Mouse (Mus musculus) cerebellum, postnatal 14 days (tissue): ENCODE measurements around the gene Enpp6.
A peak's percentile ranks its signal among the peaks of the same experiment; 100 is the strongest.
"Not testable (repeated sequence)": the region's sequence is repeated elsewhere in the genome, so short reads cannot be mapped to it uniquely, and the experiment has no call there.

Experiments
- DNase-seq, 2 experiments: peaks; one replicate each; pipeline ENCODE4 v3.0.0; 2021; ENCODE audit warnings: mixed read lengths in 2 of 2

The Enpp6 gene

DNA sequence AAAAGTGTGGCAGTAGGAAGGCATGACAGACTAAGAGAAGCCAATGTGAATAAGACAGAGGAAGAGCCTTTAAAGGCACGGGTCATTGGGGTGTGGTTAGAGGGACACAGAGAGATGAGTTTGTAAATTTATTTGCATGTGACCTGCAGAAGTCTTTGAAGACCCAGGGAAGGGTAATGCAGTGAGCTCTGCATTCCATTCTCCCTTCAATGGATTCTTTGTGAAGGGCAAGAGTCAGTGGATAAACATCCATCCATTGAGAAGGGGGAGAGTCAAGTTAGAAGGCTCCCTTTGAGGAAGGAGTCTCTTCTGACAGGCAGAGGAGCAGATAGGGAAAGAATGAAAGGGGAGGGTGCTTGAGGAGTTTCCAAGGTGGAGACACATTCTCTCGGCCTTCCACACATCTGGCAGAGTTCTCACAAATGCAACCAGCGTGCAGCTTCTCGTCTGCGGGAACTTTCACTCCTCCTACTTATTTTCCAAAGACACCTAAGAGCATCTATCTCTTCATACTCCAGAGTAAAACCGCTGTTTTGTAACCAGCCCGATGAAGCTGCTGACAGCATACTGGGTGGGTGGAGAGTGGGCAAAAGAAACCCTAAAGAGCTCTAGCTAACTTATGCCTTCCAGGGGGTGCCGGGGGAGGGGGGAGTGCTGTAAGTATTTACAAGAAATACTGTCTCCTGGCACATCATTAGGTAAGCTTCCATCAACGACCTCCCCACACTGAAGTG lies 9.4 kb downstream of the Enpp6 start:
- no peak for DNase-seq

- DNase-seq: no peak
Observed at GRCm38 (mm10) chr8:47005676-47006075, 19.0 kb downstream of the Enpp6 start.

GRCm38 (mm10) chr8:47006785-47007184 lies 20.1 kb downstream of the Enpp6 start:
- no peak for DNase-seq

GRCm38 (mm10) chr8:47008220-47008773 lies 21.6 kb downstream of the Enpp6 start:
- DNase-seq: no peak

- peak; percentile 83 to 85 for DNase-seq
Observed at GRCm38 (mm10) chr8:47016268-47016946, 29.7 kb downstream of the Enpp6 start.

- peak; percentile 21 to 29 for DNase-seq
Observed at GRCm38 (mm10) chr8:47021135-47021555, 34.5 kb downstream of the Enpp6 start.

DNA sequence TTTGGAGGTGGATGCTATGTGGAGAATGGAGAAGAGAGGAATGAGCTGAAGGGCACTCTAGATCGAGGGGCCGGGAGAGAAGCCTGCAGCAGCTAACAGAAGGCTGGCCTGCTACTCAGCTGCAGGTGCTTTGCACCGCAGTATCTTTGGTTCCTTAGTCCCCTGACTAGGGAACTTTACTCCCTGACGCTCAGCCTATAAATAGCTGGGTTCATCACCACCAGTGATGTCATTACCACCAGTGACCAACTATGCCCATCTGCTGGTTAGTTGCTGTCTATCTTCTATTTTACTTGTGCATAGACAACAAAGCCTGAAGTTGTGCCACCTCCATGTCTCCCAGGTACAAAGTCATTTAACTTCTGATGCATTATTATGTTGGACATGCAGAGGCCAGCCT lies 37.9 kb downstream of the Enpp6 start:
- no peak for DNase-seq

DNA sequence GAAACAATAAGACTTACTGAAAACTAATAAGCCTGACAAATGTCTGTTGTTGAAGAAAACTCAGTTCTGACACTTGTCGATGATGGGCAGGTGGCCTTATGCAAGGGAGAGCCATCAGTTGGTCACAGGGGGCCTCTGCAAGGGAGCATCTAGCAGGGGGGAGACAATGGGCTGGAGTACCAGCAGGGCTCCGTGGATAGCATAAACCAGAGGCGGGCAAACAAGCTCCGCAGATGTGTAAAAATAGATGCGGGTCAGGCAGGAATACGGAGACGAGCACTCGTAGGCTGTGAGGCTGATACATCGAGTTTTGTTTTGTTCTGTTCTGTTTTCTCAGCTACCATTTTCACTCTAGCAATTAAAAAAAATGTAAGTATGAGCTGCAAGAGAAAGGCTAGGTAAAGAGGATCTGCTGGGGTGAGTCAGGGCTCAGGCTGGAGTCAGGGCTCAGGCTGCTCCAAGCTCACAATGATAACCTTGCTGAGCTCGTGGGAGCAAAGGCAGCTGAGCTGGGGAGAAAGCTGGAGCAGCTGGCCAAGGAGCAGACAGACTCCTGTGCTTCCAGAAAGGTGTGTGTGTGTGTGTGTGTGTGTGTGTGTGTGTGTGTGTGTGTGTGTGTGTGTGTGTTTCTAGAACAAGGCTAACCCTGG lies 40.3 kb downstream of the Enpp6 start:
- no peak for DNase-seq

DNA sequence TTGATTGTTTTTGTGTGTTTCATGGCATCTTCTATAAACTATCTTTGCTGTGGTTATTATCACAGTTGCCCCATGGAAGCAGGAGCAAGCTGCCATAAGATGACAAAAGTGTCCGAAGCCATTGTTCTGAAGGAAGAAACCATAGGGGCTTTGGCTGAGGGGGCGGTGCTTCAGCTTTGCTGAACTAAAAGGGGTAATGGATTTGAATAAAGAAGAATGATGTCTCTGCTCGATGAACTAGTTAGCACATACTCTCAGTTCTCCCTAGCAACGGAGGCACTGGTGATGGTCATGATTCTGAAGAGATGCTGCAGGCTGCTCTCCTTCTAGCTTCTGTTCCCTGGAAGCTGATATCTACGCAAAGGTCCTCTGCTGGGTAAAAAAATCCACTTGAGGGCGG lies 41.8 kb downstream of the Enpp6 start:
- no peak for DNase-seq

DNA sequence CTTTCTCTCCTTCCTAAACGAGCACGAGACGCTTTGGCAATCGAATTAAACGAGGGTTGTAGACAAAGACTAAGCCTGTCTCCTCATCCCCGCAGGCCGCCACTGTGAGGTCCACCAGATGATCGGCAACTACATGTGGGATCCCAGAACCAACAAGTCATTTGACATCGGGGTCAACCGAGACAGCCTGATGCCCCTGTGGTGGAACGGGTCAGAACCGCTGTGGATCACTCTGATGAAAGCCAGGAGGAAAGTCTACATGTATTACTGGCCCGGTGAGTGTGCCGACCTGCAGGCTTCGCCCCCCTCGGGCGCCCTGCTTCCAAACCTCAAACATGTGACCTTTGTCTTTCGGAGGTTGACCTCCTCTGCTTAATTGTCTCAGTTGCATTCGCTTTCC lies 43.6 kb downstream of the Enpp6 start:
- no peak for DNase-seq

DNA sequence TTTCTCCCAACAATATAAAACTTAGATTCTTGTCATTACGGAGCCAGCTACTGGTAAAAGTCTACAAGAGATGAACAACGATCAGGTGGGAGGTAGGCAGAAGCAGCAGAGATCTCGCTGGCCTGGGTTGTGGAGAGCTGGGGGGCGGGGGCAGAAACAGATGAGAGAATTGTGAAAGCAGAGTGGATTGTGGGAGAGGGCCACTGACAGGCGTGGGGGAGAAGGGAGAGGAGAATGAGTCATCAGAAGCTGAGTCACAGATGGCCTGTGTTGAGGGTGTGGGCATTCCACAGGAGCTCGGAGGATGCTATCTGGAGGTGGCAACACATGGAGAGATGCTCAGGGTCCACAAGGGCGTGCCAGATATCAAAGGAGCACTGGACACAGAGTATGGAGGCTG lies 45.4 kb downstream of the Enpp6 start:
- peak in 1 of 2 experiments; percentile 10 for DNase-seq

- no peak for DNase-seq
Observed at GRCm38 (mm10) chr8:47033976-47034375, 47.3 kb downstream of the Enpp6 start.

GRCm38 (mm10) chr8:47036501-47036900 lies 49.8 kb downstream of the Enpp6 start:
- no peak for DNase-seq

DNA sequence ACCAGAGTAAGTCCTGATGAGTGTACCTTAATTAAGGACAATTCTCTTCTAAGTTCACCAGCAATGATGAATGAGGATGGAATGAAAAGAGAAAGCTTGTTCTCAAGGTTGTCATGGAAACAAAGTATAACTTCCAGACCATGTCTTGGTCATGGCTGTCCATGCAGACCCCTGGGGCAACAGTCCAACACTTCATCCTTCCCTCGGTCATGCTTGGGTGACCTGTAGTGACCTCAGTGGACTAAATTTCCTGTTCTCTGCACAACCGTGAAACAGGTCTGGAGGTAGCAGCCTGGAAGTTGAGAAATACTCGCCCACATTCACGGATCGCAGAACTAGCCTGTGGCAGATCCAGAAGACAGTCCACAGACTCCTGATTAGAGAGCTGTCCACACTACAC lies 50.7 kb downstream of the Enpp6 start:
- DNase-seq: no peak

DNA sequence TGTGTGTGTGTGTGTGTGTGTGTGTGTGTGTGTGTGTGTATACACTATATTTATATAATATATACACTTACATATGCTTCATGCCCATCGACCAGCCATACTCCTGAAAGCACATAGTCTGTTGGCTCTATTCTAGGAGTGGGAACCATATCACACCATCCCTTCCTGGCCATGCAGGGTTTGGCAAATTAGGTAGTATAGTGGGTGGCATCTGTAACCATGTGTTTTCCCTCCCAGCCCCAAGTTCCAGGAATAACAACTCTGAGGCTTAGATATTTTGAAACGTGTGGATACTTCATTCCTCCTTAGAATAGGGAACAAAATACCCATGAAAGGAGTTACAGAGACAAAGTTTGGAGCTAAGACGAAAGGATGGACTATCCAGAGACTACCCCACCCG lies 53.5 kb downstream of the Enpp6 start:
- DNase-seq: not testable (repeated sequence)

DNA sequence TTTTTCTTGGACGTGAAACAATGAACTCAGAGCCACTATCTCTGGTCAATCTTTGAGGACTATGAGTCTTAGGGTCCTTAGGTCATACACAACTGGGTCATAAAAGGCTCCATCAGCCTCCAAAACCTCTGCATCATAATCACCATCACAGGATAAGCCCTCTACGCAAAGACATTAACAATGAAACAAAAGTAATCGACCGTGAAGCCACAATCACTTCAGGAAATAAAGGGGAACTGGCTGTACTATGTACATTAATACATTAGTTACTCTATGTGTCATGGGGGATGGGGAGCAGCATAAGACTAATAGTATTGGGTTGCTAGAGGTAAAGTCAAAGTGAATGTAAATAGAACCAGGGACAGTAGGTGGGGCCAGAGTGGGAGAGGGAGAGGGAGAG lies 59.7 kb downstream of the Enpp6 start:
- no peak for DNase-seq

- DNase-seq: no peak
Observed at GRCm38 (mm10) chr8:47047146-47047545, 60.5 kb downstream of the Enpp6 start.

DNA sequence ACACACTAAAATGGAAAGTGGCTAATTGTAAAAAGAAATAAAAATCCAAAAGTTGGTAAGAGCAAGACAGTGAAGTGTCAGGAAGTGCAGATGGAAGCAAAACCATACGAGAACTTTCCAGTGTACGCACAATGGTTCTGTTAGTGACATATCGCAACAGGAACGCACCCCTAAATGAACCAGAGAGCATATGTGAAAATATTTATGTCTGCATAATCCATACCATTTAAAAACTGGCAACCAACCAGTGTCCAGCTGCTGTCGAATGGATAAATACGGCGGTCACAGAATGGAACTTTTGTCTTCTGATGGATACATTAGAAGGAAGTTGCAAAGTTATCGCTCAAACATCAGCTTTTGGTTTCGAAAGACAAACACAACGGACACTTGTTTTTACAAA lies 61.9 kb downstream of the Enpp6 start:
- no peak for DNase-seq

- DNase-seq: no peak
Observed at GRCm38 (mm10) chr8:47052643-47053042, 66.0 kb downstream of the Enpp6 start.

DNA sequence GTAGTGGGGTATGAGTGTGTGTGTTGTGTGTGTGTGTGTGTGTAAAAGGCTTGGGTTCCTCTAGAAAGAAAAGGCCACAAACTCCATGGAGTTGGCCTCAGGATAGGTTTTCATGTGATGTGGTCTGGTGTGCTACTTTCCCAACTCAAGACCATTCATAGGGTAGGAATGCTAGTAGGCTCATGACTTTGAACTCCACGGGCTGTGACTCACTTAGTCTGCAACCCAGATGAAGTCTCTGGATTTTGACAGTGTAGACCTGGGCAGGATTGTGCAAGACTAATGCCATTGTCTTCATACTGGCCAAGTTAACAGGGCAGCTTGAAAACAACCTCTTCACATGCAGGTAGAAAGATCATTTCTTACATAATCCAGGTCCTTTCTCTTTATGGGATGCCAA lies 69.4 kb downstream of the Enpp6 start:
- DNase-seq: no peak

- DNase-seq: no peak
Observed at GRCm38 (mm10) chr8:47058526-47058925, 71.8 kb downstream of the Enpp6 start.

GRCm38 (mm10) chr8:47058971-47059370 lies 72.3 kb downstream of the Enpp6 start:
- DNase-seq: no peak

DNA sequence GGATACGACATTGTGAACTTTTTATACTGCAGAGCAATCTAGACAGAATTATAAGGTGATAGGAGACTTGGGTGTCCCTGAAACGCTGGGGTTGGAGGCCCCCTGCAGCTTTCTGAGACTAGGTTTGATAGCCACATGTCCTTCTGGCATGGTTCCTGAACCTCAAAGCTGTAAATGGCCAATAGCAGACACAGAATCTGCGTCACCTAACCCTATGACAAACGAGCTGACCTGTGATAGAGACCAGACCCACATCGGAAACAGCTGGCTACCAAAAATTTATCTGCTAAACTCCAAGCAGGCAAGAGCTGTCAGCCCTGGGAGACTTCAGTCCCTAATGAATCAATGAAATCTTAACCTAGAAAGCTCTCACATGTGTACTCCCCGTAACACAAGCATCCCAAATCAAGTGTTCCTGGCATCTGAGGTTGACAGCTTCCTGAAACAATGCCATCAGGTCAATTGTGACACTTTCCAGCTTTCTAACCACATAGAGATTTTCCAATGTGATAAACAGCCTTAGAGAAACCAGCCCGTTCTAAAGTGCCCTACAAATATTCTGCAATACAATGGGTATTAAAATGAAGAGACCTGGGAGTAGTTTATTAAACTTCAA lies 74.5 kb downstream of the Enpp6 start:
- no peak for DNase-seq
